Mouse (Mus musculus) small intestine, adult 2 months (tissue): ENCODE measurements around the gene Sspn.

Experiments used
- CTCF ChIP-seq: fragments of 200-500 bp; IDR thresholded peaks from 2 replicates; pipeline ENCODE4 v1.5.1; 2012; ENCODE audit warnings: low read depth, mild to moderate bottlenecking, control low read depth, inconsistent platforms, low read length, moderate library complexity, mixed read lengths; ENCODE audit not compliant: insufficient replicate concordance, insufficient read length; ENCODE audit errors: extremely low read depth
- POLR2A ChIP-seq: fragments of 200-500 bp; IDR thresholded peaks from 2 replicates; pipeline ENCODE4 v1.6.1; 2012; ENCODE audit warnings: low read depth, mild to moderate bottlenecking, control low read depth, inconsistent platforms, low read length, moderate library complexity

DNA sequence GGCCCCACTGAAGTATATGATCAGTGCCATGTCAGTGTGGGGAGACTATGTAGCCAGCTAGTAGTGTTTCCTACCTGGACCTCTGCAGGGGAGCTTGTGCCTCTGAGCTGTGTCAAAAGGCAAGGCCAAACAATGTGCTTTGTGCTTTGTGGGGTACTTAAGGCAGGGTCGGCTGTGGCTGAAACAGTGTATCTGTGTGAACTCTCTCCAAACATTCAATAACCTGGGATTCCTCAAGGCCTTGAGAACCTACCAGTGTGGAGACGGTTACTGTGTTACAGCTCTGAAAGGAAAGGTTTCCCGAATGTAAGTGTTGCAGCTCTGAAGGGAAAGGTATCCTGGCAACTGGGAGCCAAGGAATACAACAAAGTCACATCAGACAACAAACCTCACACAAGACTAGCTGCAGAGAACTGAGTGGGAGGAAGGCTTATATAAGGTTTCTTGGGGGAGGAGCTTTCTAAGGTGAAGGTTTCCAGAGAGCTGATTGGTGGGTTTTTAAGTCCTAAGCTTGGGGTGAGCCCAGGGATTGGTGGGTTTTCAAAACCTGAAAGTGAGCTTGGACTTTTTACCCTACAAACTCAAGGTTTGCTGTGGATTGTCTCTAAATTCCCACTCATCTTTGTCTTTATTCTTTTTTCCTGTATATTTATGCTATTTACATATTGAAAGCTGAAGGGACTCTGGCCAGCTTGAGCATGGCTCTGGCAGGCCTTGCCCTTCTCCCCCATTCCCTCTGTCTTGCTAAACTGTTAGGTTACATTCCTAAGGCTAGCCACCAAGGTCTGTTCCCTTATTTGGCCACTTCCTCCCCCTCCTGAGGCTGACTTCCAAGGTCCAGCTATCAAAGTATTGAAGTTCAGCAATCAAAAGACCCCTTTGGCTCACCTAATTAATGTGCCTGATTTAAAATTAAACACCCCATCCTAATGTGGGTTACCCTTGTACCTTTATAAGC, 20.7 kb upstream of the Sspn start:
- TF ChIP-seq CTCF (no peak), POLR2A (no peak)
